Mouse (Mus musculus) kidney, postnatal 4 days (tissue): Measurements from ENCODE around the gene Tmed1.
A peak's percentile ranks its signal among the peaks of the same experiment; 100 is the strongest.
"Not testable (repeated sequence)": the region's sequence is repeated elsewhere in the genome, so short reads cannot be mapped to it uniquely, and the experiment has no call there.

ENCODE experiments used
- DNase-seq, 2 experiments: peaks; one replicate each; pipeline ENCODE4 v3.0.0; 2021; ENCODE audit warnings: mixed read lengths in 2 of 2

Tmed1 gene

DNA sequence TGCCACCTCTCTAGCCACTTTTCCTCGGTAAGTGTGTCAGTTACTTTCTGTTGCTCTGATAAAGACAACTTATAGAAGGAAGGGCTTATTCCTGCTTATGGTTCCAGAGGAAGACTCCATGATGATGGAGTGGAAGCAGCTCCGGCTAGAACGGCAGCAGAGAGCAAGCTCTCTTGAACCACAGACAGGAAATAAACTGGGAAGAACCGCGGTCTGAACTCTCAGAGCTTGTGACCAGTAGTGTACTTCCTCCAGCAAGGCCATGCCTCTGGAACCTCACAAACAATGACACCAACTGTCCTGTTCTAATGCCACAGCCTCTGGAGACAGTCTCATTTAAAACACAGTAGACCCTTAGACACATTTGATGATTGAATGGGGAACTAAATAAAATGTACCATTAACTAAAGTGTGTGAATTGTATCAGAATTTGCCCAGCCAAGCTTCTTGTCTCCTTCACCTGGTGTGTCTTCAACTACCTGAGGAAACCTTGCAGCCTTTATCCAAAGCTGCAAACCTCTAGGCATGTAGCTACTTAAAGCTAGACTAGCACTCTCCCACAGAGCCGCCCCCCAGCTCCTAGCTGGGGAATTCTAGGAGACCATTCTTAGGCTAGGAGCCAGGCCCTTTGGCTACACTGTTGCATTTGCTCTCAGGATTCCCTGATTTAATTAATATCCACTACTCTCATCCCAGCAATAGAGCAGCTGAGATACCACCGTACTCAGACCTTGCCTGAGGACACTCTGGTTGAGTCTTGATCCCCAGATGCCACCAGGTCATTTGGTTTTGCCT, 15.3 kb upstream of the Tmed1 start:
- DNase-seq, result peak in 1 of 2 experiments; percentile 18

DNA sequence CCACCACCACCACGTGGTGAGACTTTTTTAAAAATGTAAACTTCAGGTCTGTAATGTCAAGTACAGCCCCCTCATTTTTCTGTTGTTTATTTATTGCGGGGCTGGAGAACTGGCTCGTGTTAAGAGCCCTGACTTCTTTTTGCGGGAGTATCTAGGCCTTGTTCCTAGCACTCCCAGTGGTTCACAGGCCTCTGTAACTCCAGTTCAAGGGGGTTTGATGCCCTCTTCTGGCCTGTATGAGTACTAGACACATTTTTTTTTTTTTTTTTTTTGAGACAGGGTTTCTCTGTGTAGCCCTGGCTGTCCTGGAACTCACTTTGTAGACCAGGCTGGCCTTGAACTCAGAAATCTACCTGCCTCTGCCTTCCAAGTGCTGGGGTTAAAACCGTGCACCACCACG, 8.6 kb upstream of the Tmed1 start:
- not testable (repeated sequence) for DNase-seq

DNA sequence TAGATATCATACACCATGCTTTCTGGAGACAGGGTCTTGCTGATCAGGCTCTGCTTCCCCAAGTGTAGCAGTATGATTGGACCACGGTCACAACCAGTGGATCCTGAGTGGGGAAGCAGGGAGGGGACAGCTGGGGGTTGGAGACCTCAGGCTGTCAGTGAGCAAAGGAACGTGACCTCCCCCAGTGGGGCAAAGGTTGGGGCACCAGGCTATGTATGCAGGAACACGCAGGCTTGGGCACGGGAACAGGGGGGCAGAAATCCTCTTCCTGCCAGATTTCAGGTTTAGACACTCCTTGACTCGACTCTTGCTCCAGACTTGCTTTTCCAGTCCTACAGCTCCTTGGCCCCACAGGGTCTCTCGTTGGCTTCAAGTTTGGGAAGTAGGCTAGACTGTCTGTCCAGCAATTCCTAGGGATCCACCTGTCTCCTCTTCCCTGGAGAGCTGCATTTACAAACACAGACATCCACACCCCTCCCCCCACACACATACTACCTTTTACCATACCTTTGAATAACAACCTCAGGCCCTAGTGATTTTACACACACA, 8.0 kb upstream of the Tmed1 start:
- no peak for DNase-seq

DNA sequence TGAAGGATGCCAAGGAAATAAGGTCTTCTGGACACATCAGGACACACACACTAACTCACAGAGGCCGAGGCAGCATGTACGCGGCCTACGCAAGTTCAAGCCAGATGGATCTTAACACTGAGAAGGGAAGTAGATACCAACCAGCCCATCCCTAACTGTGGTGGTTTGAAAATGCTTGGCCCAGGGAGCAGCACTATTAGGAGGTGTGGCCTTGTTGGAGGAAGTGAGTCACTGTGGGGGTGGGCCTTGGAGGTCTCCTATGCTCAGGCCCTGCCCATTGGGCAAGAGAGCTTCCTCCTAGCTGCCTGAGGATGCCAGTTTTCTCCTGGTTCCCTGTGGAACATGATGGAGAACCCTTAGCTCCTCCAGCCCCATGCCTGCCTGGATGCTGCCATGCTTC, 3.4 kb upstream of the Tmed1 start:
- DNase-seq, result no peak

DNA sequence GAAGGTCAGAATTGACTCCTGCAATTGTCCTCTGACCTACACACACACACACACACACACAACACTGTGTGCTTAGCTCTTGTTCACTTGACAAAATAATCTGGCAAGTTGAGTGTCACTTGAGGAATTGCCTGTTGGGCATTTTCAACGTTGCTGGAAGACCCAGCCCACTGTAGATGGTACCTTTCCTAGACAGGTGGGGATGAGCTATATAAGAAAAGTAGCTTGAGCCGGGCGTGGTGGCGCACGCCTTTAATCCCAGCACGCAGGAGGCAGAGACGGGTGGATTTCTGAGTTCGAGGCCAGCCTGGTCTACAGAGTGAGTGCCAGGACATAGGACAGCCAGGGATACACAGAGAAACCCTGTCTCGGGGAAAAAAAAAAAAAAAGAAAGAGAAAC, 1.0 kb upstream of the Tmed1 start:
- no peak for DNase-seq

DNA sequence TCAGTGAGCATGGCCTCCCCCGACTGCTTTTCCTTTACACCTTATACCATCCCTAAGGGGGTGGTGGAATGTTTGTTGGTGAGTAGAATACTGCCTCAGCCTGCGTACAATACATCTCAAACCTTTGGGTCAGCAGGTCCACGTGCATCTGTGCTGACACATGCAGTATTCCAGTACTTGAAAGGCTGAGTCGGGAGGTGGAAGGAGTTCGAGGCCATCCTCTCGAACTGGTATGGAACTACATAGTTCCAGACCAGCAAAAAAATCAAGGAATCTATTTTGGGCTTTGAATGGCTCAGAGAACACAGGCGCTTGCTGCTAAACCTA, 600 bp upstream of the Tmed1 start:
- no peak for DNase-seq

DNA sequence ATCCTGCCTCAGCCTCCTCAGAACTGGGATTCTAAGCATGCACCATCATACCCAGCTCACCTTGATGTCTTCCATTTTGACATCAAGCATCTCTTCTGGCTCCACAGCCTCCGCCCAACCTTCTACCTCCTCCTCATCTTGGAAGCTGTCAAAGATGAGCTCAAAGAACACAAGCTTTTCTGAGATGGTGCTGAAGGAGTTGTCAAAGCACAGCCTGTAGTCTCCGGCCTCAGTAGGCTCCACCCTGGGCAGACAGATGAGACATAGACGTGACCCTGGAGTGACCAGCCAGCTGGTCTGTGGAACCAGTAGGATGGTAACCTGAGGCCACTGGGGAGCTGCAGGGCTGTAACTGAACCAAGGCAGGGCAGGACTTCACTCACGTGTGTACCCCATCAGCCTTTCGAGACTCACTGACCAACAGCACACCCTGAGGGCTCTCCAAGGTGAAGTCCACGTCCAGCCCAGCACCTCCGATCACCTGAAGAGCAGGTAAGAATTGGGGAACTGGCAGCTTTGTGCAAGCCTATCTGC, 1.1 kb downstream of the Tmed1 start:
- peak; percentile 8 to 19 for DNase-seq

DNA sequence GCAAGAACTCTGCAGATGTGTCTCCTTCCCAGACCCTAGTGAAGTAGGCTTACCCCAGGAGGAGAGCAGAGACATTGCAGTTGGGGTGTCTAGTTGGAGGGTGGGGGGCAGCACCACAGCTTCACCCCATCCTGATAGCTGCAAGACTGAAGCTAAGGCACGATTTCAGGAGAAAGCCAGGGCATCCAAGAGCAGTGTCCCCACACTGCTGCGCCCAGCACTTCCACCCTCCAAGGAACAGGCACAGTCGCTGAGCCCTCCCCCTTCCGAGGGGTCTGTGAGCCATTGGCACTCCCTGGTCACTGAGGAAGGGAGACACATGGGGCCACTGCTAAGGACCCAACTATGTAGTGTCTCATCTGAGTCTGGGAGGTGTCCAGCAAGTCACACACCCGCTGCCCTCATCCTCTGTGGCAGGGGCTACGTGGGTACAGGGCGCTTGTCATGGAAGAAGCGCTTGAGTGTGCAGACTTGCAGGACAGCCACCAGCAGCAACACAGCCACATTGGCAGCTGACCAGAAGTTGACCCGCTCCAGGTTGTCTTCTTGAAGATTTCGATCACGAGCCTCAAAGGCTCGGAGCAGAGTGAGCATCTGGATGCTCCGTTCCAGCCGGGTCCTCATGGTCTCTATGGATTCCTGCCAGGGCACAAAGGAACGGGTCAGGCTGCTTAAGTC, 2.2 kb downstream of the Tmed1 start:
- peak in 1 of 2 experiments; percentile 27 for DNase-seq

DNA sequence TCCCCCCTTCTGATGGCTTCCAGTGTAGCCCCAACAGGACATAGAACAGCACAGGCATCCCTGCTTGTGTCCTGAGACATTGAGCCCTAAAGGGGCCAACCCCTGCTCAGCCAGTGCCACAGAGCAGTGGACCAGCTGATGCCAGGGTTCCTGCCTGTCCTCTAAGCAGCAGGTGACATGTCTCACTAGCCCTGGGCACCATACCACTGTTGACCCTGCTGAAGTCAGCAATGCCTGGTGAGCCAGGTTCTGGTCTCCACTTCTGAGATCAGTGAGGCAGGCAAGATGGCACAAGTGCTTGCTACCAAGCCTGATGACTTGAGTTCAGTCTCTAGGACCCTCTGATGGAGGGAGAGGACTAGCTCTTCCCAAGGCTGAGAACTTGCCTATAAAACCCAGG, 4.3 kb downstream of the Tmed1 start:
- no peak for DNase-seq

DNA sequence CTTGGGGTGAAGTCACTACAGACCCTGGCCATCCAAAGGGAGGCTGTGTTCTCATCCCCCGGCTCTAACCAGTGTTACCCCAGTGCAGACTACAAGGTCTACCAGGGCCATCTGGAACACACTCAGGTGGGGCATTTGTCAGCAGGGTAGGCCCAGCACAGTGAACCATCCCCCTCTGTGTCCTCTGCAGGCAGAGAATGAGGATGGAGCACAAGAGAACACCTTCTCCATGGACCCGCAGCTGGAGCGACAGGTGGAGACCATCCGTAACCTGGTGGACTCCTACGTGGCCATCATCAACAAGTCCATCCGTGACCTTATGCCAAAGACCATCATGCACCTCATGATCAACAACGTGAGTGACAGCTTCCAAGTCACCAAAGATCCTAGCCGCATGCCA, 6.7 kb downstream of the Tmed1 start:
- no peak for DNase-seq

DNA sequence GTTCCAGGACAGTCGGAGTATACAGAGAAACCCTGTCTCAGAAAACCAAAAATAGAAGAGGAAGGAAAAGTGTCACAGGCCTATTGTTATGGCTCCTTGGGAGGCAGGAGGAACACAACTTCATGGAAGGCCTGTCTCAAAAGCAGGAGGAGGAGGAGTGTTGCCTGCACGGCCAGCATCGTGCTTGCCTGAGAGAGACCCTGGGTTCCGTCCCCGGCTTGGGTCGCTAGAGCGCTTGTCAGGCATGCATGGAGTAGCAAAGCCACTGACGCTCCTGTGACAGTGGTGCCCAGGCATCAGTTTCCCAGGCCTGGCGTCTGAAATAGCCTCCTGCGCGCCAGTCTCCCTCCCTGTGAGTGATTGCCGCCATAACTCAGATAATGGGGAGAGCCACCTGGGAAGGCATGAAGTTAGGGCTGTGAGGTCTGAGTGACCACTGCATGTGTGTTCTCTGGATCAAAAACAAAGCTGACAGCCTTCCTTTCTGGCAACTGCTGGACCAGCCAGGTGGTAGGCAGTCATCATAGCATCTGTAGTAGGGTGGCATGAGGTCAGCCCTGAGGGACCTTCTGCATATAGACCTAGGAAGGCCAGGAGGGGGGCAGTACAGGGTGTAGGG, 11.7 kb downstream of the Tmed1 start:
- no peak for DNase-seq

DNA sequence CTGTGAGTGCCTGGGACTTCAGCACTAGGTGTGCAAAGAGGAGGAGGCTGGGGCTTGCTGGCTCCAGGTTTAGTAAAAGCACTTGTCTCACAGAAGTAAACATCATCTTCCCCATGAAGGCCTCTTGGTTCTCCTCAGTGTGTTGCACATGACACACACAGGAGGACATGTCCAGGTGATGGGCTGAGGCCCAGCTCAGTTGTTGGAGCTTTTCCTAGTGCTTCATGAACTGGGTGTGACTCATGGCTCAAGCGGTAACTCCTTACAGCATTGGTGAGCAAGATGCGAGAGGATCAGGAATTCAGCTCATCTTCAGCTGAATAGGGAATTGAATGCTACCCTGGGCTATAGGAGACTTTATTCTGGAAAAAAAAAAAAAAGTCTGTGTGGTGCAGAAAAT, 12.4 kb downstream of the Tmed1 start:
- no peak for DNase-seq

DNA sequence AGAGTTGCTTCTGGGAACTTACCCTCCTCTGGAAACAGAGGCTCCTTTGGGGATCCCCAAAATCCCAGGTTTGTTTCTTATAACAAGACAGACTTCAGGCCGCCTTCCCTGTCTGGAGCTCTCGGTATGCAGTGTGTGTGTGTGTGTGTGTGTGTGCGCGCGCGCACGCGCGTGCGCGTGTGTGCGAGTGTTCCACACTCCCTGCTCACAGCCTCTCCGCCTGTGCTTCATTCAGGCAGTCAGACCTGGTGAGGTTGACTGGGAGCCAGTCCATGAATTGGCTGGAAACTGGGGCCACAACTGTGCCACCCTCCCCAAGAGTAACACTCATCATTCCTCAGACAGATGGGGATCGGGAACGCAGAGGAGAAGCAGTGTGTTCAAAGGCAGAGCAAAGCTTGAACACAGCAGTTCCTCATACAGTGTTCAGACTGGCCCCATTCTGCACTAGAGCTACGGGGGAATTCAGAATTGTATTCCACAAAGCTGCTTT, 13.0 kb downstream of the Tmed1 start:
- DNase-seq, result no peak

DNA sequence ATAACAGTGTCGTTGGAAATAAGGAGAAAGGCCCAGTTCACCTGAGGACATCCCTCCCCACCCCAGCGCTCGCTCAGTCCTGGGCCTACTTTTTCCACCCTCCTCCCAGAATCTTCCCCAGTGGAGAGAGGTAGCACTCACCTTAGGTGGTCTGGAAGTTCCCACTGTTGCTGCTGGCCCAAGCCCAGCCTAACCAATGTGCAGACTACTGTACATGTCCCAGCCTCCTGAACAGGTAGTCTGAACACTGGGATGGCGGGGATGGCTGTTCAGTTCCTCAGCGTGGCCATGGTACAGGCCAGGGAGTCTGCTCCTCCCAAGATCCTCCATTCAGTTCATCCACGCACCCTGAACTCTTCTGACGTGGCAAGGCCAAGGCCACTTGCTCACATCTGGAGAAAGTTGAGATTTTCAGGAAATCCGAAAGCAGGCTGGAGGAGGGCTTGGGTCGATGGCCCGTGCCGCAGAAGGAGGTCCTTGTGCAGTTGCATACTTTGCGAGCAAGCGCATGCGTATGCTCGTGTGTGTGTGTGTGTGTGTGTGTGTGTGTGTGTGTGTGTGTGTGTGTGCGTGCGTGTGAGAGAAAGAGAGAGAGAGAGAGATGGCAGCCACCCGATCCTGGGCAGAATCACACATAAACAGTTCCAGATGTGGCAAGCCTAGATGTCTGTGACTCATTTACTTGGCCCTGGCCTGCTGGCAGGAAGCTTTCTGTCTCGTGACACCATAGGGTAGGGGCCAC, 13.6 kb downstream of the Tmed1 start:
- peak in 1 of 2 experiments; percentile 26 for DNase-seq

DNA sequence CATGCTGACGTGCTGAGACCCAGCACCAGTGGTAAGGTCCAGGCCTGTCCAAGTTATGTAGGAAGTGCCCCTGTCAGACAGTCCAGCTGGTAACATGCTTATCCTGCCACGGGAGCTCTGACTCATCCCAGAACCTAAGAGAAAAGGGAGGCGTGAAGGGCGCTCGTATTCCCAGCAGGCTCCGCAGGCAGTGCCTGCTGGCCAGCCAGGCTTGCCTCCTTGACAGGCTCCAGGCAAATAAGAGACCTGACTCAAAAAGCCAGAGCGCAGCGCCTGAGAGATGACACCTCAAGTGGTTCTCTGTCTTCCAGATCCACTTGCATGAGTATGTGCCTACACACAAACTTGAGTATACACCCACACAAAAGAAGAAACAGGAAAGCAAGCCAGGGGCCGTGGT, 15.3 kb downstream of the Tmed1 start:
- no peak for DNase-seq

DNA sequence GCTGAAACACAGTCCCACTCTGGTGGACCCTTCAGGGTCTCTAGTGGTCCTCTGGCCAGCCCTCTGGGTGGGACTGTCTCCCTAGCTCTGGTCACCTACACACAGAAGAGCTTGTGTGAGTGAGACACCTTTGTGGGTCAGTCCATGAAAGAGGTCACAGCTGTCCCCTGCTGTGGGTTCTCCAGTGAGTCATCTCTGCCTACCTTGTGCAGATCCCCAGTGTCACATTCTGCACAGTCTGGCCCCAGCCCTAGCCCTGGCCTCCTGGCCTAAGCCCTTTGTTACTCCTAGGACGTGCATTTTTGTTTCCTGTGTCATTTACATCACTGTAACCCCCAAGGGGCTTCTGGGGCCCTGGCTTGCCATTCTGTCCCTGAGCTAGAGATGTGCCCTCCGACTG, 16.1 kb downstream of the Tmed1 start:
- no peak for DNase-seq

DNA sequence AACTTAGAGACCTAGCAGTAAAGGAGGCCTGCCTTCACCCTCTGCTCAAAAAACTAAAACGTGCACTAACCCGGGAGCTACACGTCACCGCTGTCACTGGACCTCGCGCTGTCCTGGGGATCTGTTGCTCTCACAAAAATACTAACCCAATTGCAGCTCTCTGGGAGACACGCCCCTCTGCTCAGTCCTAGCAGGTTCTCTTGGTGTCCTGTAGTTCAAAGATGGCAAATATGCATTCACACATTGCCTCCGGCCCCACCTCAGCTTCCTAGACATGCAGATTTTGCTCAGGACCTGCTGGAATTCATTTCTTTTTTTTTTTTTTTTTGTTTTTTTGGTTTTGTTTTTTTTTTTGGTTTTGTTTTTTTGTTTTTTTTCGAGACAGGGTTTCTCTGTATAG, 19.4 kb downstream of the Tmed1 start:
- no peak for DNase-seq

DNA sequence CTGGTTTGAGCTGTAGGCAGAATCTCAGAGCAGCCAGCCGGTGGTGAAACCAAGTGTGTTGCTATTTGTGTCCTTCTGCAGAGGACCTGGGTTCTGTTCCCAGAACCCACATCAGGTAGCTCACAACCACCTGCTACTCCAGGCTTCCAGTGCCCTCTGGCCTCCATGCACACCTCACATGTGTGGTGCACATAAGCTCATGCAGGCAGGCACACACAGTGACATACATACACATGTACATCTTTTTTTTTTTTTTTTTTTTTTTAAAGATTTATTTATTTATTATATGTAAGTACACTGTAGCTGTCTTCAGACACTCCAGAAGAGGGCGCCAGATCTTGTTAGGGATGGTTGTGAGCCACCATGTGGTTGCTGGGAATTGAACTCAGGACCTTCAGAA, 21.8 kb downstream of the Tmed1 start:
- not testable (repeated sequence) for DNase-seq

DNA sequence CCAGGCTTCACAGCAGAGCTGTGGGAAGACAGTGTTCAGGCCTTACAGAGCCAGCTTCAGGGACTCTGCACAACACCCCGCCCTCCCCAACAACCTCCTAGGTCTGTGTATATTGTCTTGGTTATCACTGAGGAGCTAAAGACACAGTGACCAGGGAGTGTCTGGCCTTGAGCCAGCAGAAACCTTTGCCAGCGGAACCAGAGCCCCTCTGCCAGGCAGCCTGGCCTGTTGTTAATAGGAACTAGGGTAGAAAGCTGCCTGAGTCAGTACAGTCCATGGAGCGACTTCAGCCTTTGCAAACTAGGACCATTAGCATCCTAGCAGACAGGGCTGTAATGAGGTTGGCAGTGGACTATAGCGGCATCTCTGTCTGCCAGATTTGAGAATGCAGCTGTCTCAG, 26.0 kb downstream of the Tmed1 start:
- DNase-seq, result no peak

DNA sequence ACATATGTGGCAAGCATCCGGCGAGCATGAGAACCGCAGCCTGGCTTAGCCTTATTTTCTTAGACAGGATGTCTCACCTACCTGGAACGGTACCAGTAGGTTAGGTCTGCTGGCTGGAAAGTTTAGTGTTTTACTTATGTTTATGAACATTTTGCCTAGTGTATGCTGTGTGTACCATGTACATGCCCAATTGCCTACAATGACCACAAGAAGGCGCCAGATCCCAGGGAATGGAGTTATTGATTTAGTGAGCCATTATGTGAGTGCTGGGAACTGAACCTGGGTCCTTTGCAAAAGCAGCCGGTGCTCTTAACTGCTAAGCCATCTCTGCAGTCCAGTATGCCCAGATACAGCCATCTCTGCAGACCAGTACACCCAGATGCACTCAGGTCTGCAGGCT, 32.3 kb downstream of the Tmed1 start:
- DNase-seq, result no peak

DNA sequence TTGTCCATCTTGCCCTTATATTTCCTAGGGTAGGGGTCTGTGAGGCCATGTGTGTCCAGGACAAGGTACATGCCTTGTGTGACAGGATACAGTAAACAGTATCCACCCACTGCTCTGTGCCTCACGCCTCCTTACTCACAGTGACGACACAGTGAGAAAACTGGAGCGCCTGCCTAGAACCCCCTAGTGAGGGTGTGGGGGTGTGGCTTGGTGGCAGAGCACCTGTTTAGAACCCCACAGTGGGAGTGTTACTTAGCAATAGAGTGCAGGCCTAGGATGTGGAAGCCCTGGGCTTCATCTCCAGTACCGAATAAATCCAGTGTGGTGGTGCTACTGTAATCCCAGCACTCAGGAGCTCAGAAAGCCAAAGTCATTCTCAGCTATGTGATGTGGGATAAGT, 37.1 kb downstream of the Tmed1 start:
- no peak for DNase-seq
